Mouse (Mus musculus) erythroblast, embryonic 14.5 days (primary cell): ENCODE data around the gene Ost4.

Source experiments
- GATA1 ChIP-seq: IDR thresholded peaks from 2 replicates; pipeline ENCODE4 v1.6.1; 2012; ENCODE audit warnings: low read length, inconsistent platforms, mixed read lengths
- TAL1 ChIP-seq: IDR thresholded peaks from 3 replicates; pipeline ENCODE4 v1.6.1; 2012; ENCODE audit warnings: low read length, inconsistent platforms, mixed read lengths

DNA sequence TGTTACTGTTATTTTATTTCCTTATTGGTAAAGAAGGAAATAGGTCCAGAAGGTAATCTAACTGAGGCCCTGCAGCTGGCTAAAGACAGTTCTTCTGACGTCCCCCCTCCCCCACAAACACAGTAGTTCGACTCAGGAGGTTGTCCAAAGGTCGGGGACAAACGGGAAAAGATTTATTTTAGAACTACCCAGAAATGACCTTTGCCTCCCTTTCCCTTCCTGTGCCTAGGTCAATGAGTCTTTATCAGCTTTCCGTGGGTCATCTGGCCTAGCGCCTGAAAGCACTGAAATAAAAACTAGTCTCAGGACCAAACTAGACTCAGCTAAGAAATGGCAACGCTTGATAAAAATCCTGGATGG is 1.7 kb upstream of the Ost4 start:
- TF ChIP-seq TAL1 (no peak), GATA1 (no peak)
